Mouse (Mus musculus): ENCODE data around the gene Slc5a4b.

DNA sequence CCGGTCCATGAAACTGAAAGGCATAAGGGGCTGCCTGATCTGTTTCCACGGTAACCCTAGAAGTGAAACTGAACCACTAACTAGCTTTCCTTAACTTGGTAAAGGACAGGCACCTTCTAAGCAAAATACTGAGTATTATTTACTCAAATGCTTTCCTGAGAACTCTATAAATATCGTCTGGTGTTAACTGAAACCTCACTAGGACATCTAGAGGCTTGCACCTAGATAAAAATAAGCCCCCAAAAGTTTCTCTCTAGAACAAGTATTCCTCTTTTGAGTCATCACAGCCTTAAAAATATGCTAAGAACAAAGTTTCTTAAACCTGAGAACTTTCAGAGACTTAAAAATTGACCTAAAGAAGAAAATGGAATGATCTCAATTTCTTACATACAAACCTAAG is 93.9 kb downstream of the Slc5a4b start:
- TF ChIP-seq GATA1 (IDR thresholded peaks at IDR 0.05; ENCODE audit: low read length) (no peak), TAL1 (IDR thresholded peaks at IDR 0.05; ENCODE audit: low read length) (no peak)

All from erythroblast, embryonic 14.5 days (primary cell).